Mouse (Mus musculus) 3134 (cell line): ENCODE results near the gene Zfp488.

Experiments used
- DNase-seq: peaks from one replicate; pipeline ENCODE4 v3.0.0-alpha.2; 2011; ENCODE audit warnings: low spot score; ENCODE audit not compliant: insufficient read length; ENCODE audit errors: extremely low read depth

Gene Zfp488

GRCm38 (mm10) chr14:33978604-33979059, at the start of gene Zfp488:
Zfp488 (minus strand) TSS chr14:33978764.
- DNase-seq = no peak

GRCm38 (mm10) chr14:34026710-34027109, 48.1 kb upstream of the Zfp488 start:
- DNase-seq = no peak

- no peak for DNase-seq
Observed at GRCm38 (mm10) chr14:34016938-34017337, 38.4 kb upstream of the Zfp488 start.

- DNase-seq = no peak
Observed at GRCm38 (mm10) chr14:34016381-34016780, 37.8 kb upstream of the Zfp488 start, which contains the start of gene Gm5460. Gm5460 (plus strand) TSS chr14:34016758.

GRCm38 (mm10) chr14:34015063-34015462, 36.5 kb upstream of the Zfp488 start, which contains the start of gene Gm30083:
Gm30083 (minus strand) TSS chr14:34015182.
- no peak for DNase-seq

- no peak for DNase-seq
Observed at GRCm38 (mm10) chr14:34002358-34002757, 23.8 kb upstream of the Zfp488 start.

- DNase-seq = no peak
Observed at GRCm38 (mm10) chr14:34001445-34001844, 22.9 kb upstream of the Zfp488 start.

GRCm38 (mm10) chr14:34000076-34000475, 21.5 kb upstream of the Zfp488 start:
- DNase-seq = no peak

GRCm38 (mm10) chr14:33997427-33997826, 18.9 kb upstream of the Zfp488 start:
- DNase-seq = no peak

- DNase-seq = no peak
Observed at GRCm38 (mm10) chr14:33993521-33994289, 15.1 kb upstream of the Zfp488 start.

- no peak for DNase-seq
Observed at GRCm38 (mm10) chr14:33993051-33993450, 14.5 kb upstream of the Zfp488 start.

GRCm38 (mm10) chr14:33991971-33992370, 13.4 kb upstream of the Zfp488 start:
- DNase-seq = no peak

- no peak for DNase-seq
Observed at GRCm38 (mm10) chr14:33989201-33989600, 10.6 kb upstream of the Zfp488 start.

- no peak for DNase-seq
Observed at GRCm38 (mm10) chr14:33977748-33978147, 816 bp downstream of the Zfp488 start.

- no peak for DNase-seq
Observed at GRCm38 (mm10) chr14:33974752-33975151, 3.8 kb downstream of the Zfp488 start.

- no peak for DNase-seq
Observed at GRCm38 (mm10) chr14:33972679-33973078, 5.9 kb downstream of the Zfp488 start.

- no peak for DNase-seq
Observed at GRCm38 (mm10) chr14:33965675-33966074, 12.9 kb downstream of the Zfp488 start.

- DNase-seq = no peak
Observed at GRCm38 (mm10) chr14:33959341-33959740, 19.2 kb downstream of the Zfp488 start.

- DNase-seq = no peak
Observed at GRCm38 (mm10) chr14:33958841-33959240, 19.7 kb downstream of the Zfp488 start.

- no peak for DNase-seq
Observed at GRCm38 (mm10) chr14:33958186-33958585, 20.4 kb downstream of the Zfp488 start.

- no peak for DNase-seq
Observed at GRCm38 (mm10) chr14:33956055-33956454, 22.5 kb downstream of the Zfp488 start.

GRCm38 (mm10) chr14:33953761-33954160, 24.8 kb downstream of the Zfp488 start, which contains the start of gene Rbp3:
Rbp3 (plus strand) TSS chr14:33954003.
- DNase-seq = no peak
